ENCODE assay signal across 8 mouse cellular contexts in the genomic region with DNA sequence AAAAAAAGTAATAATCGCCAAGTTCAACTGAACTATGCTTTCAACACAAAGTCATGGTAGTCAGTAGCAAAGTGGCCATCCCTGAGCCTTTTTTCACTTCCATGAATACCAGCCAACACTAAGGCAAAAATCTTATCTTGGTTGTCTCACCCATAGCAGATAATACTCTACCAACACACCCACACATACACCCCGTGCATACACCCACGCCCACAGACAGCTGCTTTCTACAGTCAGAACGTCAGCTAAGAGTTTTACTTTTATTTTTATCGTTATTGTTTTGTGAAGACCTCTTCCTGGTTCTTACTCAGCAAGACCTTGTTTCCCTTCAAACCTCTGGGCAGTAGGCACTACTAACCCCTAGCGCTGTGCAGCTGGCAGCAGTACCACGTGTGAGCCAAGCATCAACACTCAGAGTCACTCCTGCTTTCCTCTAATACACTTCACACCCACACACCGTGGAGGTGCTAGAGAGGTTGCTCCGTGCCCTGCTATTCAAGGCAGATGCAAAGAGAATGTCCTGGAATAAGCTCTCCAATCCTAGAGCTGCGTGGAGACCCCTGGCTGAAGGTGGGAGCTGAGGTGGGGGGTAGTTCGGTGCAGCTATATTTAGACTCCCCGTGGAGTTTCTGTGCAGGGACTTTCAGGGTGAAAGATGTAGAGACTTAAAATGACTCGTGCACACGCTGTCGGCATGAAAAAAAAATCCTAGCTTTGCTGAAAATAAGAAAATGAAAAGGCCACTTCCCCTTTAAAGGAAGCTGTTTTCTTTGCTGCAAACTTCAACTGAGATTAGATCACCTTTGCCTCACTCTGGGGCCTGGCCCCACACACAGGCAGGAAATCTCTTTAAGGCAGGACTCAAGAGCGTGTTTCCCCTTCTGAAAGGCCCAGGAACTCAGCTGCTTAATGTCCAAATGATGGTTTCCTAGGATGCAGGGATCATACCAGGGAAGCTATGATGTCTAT. TPM values are rescaled to one million over a fixed set of nuclear protein-coding genes. Genes with fewer than 3 reads are reported as not detected.
DNase-seq lines count a peak whose midpoint lies in the region; ATAC-seq and TF ChIP-seq lines count a peak whose summit lies in the region.

No protein-coding gene starts in this region.

- H3K27me3 ChIP-seq in intestine, postnatal 0 days (replicated peaks; ENCODE audit: control insufficient read depth, insufficient read depth, low read length): peaks cover 17% of the 10 kb centered on the region
- H3K27me3 ChIP-seq in intestine, embryonic 16.5 days (replicated peaks; ENCODE audit: control insufficient read depth, insufficient read depth, low read length): peaks cover 21% of the 10 kb centered on the region; the same call in 1 of the 2 replicates
- peaks cover 20% of the 10 kb centered on the region for H3K27me3 ChIP-seq in small intestine, adult 2 months (ENCODE audit: control insufficient read depth, insufficient read depth, low read length)
- H3K27me3 ChIP-seq in kidney, adult 2 months (replicated peaks; ENCODE audit: control insufficient read depth, insufficient read depth, low read length): peaks cover 4% of the 10 kb centered on the region

- TF ChIP-seq POLR2A in small intestine, adult 2 months (IDR thresholded peaks at IDR 0.05; ENCODE audit: low read depth, low read length): no peak
- no peak for TF ChIP-seq POLR2A in kidney, adult 2 months (IDR thresholded peaks at IDR 0.05; ENCODE audit: low read depth, low read length)

- DNase-seq in kidney, adult 2 months: no peak
- no peak for DNase-seq in gastrocnemius, postnatal 36 days

- H3K4me3 ChIP-seq in intestine, postnatal 0 days (ENCODE audit: low read depth, low read length): 0 out of 2 replicates have a peak overlapping the region, but pooled peaks have one; percentile 46
- no peak overlapping the region for H3K4me3 ChIP-seq in intestine, embryonic 16.5 days (ENCODE audit: low read length)
- H3K4me3 ChIP-seq in small intestine, adult 2 months (ENCODE audit: low read depth, low read length): 0 out of 2 replicates have a peak overlapping the region, but pooled peaks have one; percentile 0
- no peak overlapping the region for H3K4me3 ChIP-seq in kidney, adult 2 months (ENCODE audit: insufficient read depth, low read depth, low read length)

- no peaks in the 10 kb centered on the region for H3K9me3 ChIP-seq in intestine, postnatal 0 days (ENCODE audit: control insufficient read depth)
- H3K9me3 ChIP-seq in intestine, embryonic 16.5 days (ENCODE audit: control insufficient read depth, low read length): no peaks in the 10 kb centered on the region

- H3K4me2 ChIP-seq in intestine, postnatal 0 days (replicated peaks; ENCODE audit: low read depth): no peak overlapping the region
- no peak overlapping the region for H3K4me2 ChIP-seq in intestine, embryonic 16.5 days (ENCODE audit: low read depth, low read length)

- no peak for ATAC-seq in intestine, postnatal 0 days
- no peak for ATAC-seq in intestine, embryonic 16.5 days
- peak; percentile 57 for ATAC-seq in activated CD4-positive, CD25-positive, alpha-beta regulatory T cell, adult 4 months
- peak; percentile 52 to 61 for ATAC-seq in hematopoietic stem cell, adult 5-6 weeks (replicated peaks in 1 of 2; ENCODE audit: insufficient read depth in 1 of 2, low FRiP score in 2 of 2, low TSS enrichment in 1 of 2, low read depth in 1 of 2, poor library complexity in 2 of 2, severe bottlenecking in 2 of 2)
- no peak for ATAC-seq in cerebellum, adult (ENCODE audit: insufficient number of reproducible peaks, low FRiP score, low TSS enrichment)

- intact Hi-C loops in gastrocnemius, postnatal 36 days (cut with DNase I): loop anchor here (5.0 kb wide), 1 partner anchor 431 kb away; no protein-coding TSS in a partner anchor

- no peak overlapping the region for H3K9ac ChIP-seq in intestine, postnatal 0 days (ENCODE audit: low read depth, low read length)
- H3K9ac ChIP-seq in intestine, embryonic 16.5 days (ENCODE audit: low read depth, low read length): no peak overlapping the region

- H3K36me3 ChIP-seq in intestine, postnatal 0 days (ENCODE audit: control insufficient read depth, insufficient read depth): no peaks in the 10 kb centered on the region
- H3K36me3 ChIP-seq in intestine, embryonic 16.5 days (ENCODE audit: control insufficient read depth, insufficient read depth, low read length): no peaks in the 10 kb centered on the region
- H3K36me3 ChIP-seq in small intestine, adult 2 months (ENCODE audit: control insufficient read depth, insufficient read depth, low read length): no peaks in the 10 kb centered on the region
- no peaks in the 10 kb centered on the region for H3K36me3 ChIP-seq in kidney, adult 2 months (ENCODE audit: control insufficient read depth, insufficient read depth, low read length)

- 0 out of 2 replicates have a peak, but pooled peaks cover 2% of the 10 kb centered on the region for H3K4me1 ChIP-seq in intestine, postnatal 0 days (replicated peaks; ENCODE audit: control insufficient read depth, insufficient read depth, low read length)
- peaks cover 8% of the 10 kb centered on the region for H3K4me1 ChIP-seq in intestine, embryonic 16.5 days (ENCODE audit: control insufficient read depth, insufficient read depth, low read length)
- H3K4me1 ChIP-seq in small intestine, adult 2 months (ENCODE audit: control insufficient read depth, insufficient read depth, insufficient read length, low read length): no peaks in the 10 kb centered on the region
- no peaks in the 10 kb centered on the region for H3K4me1 ChIP-seq in kidney, adult 2 months (ENCODE audit: control insufficient read depth, insufficient read depth, low read length)

- WGBS in intestine, postnatal 0 days: 54% methylated on average over 16 of the region's 16 CpGs
- WGBS in intestine, embryonic 16.5 days: 47% methylated on average over 16 of the region's 16 CpGs
- 40% methylated on average over 16 of the region's 16 CpGs for WGBS in small intestine, adult 2 months
- WGBS in kidney, adult 2 months: 47% methylated on average over 16 of the region's 16 CpGs

- no peak for TF ChIP-seq CTCF in intestine, postnatal 0 days (IDR thresholded peaks at IDR 0.05; ENCODE audit: low read depth)
- TF ChIP-seq CTCF in small intestine, adult 2 months (IDR thresholded peaks at IDR 0.05; ENCODE audit: extremely low read depth, insufficient read length, insufficient replicate concordance, low read depth, low read length): no peak
- TF ChIP-seq CTCF in kidney, adult 2 months (conservative IDR thresholded peaks at IDR 0.05; ENCODE audit: insufficient read depth, insufficient read length, low read depth, low read length): no peak

- H3K27ac ChIP-seq in intestine, postnatal 0 days (ENCODE audit: low read depth, low read length): no peak overlapping the region
- no peak overlapping the region for H3K27ac ChIP-seq in intestine, embryonic 16.5 days (ENCODE audit: low read length)
- no peak overlapping the region for H3K27ac ChIP-seq in small intestine, adult 2 months (ENCODE audit: insufficient read depth, low read depth, low read length)
- no peak overlapping the region for H3K27ac ChIP-seq in kidney, adult 2 months (ENCODE audit: insufficient read depth, low read depth, low read length)

RNA-seq across cellular contexts. Expression of a gene that starts 1.4 kb away (rescaled TPM):
- polyA plus RNA-seq in intestine, postnatal 0 days (2015; fragmentation: Nextera tagmentation; extraction: Ambion mirVana): 0.40 and 0.77 TPM in 2 replicates
- polyA plus RNA-seq in intestine, embryonic 16.5 days (2015; fragmentation: Nextera tagmentation; extraction: Ambion mirVana): 0.77 and 0.89 TPM in 2 replicates
- 1 to 10 TPM; 3.4 to 5.6 TPM for polyA plus RNA-seq in activated CD4-positive, CD25-positive, alpha-beta regulatory T cell, adult 4 months (2017; shearing (Covaris generic))
- 6.6 and 8.6 TPM in 2 replicates for total RNA-seq in hematopoietic stem cell, adult 5-6 weeks (2017)
- polyA plus RNA-seq in small intestine, adult 2 months (2012; rRNA removed): 0.22 and 0.23 TPM in 2 replicates
- polyA plus RNA-seq in kidney, adult 2 months (2012; rRNA removed): 0.05 and 0.09 TPM in 2 replicates
- total RNA-seq in gastrocnemius, postnatal 36 days (2021): 1 to 10 TPM; 5.4 to 8.2 TPM

Comparison
In these comparisons a context has a peak if more than half of its experiments do, and no peak if none do; other contexts are left out.
1. H3K4me3 ChIP-seq: peak in intestine, postnatal 0 days (single experiment) and small intestine, adult 2 months (single experiment); none in intestine, embryonic 16.5 days (single experiment) and kidney, adult 2 months (single experiment).
2. ATAC-seq: peak in activated CD4-positive, CD25-positive, alpha-beta regulatory T cell, adult 4 months (single experiment) and hematopoietic stem cell, adult 5-6 weeks (2 of 2); none in intestine, postnatal 0 days (single experiment), intestine, embryonic 16.5 days (single experiment) and cerebellum, adult (single experiment).